Comparison of ENCODE assay signal across 17 mouse cellular contexts in genomic region chr9:56675696-56676095, GRCm38 (mm10).
"Had no signal": no experiment of that assay in that cellular context is flagged by ENCODE, and none has a peak within 500 bp of the region (broad histone marks: within the 10 kb centered on the region; RNA-seq: fewer than 3 reads in every experiment).

No protein-coding gene starts in this region.

- H3K27me3 ChIP-seq: lung, embryonic 15.5 days; midbrain, embryonic 13.5 days; midbrain, embryonic 15.5 days; neural tube, embryonic 12.5 days; stomach, embryonic 15.5 days had no signal

- H3K4me3 ChIP-seq: lung, embryonic 15.5 days; midbrain, embryonic 13.5 days; midbrain, embryonic 15.5 days; neural tube, embryonic 12.5 days; stomach, embryonic 15.5 days had no signal

- ATAC-seq: liver, postnatal 0 days; lung, postnatal 0 days; midbrain, embryonic 13.5 days; midbrain, embryonic 15.5 days had no signal

- H3K27ac ChIP-seq: lung, embryonic 15.5 days; macrophage; midbrain, embryonic 13.5 days; midbrain, embryonic 15.5 days; neural tube, embryonic 12.5 days; stomach, embryonic 15.5 days; stomach, postnatal 0 days had no signal

- H3K4me2 ChIP-seq: lung, embryonic 15.5 days; midbrain, embryonic 11.5 days; midbrain, embryonic 13.5 days; midbrain, embryonic 15.5 days; neural tube, embryonic 12.5 days; stomach, embryonic 15.5 days had no signal

- H3K9ac ChIP-seq: liver, postnatal 0 days; lung, embryonic 15.5 days; midbrain, embryonic 13.5 days; midbrain, embryonic 15.5 days; neural tube, embryonic 12.5 days; stomach, embryonic 15.5 days had no signal

- H3K4me1 ChIP-seq: lung, embryonic 15.5 days; midbrain, embryonic 13.5 days; midbrain, embryonic 15.5 days; neural tube, embryonic 12.5 days; stomach, embryonic 15.5 days had no signal

- H3K9me3 ChIP-seq: lung, embryonic 15.5 days; midbrain, embryonic 13.5 days; midbrain, embryonic 15.5 days; stomach, embryonic 15.5 days had no signal

- DNase-seq: liver, postnatal 0 days; lung, adult 2 months; lung, postnatal 14 days; lung, postnatal 36 days; right cerebral cortex, postnatal 14 days; thymus, adult 2 months; thymus, postnatal 25 days; thymus, postnatal 4 days had no signal

- H3K36me3 ChIP-seq: lung, embryonic 15.5 days; midbrain, embryonic 13.5 days; neural tube, embryonic 12.5 days; stomach, embryonic 15.5 days had no signal
